Mouse (Mus musculus) right cerebral cortex, postnatal 25 days (tissue): ENCODE measurements around the gene Chn1.

Experiments
- DNase-seq: peaks from one replicate; pipeline ENCODE4 v3.0.0; 2022

Gene Chn1

DNA sequence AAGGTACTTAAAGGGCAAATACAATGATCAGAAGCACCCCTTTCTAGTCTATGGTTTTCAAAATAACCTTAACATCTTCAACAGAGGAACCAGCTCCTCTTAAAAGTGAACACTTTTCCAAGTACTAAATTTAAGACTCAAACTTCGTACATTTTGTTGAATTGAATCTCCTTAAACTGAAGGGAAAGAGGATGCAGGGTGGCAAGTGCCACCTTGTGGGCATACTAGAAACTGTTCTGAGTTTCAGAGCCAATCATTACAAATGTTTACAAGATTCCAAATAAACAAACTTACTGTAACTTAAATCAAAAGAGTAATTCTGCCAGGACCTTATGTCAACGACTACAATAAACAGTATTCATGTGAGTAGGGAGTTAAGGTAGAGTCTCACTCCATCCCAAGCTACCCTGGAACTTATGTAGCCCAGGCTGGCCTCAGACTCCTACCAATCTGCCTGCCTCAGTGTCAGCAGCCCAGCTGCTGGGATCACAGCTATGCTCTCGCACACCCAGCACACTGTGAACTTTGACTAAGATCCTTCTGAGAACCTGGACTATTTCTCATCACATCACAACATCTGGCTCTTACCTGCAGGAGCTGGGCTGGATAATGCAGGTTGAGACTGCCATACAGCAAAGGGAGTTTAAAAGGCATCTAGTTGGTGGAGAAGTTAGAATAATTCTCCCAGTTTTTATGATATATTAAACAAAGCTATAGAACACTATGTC, 29.3 kb downstream of the Chn1 start:
- no peak for DNase-seq

DNA sequence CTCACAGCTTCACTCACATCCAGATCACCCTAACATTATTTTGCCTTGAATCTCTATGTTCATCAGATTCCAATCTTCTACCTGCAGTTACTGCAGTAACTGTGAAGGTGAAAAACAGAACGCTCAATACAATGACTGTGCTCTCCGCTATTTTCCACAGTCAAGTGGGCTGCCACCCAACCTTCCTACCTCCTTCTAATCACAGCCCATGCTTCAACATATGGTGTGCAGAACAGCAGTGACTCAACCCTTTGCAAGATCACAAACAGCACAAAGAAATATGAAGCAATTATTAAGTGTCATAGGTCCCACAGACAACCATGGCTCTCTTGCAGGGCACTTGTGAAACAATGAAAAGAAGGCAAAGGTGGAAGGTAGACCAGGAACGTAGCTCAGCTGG, 33.9 kb downstream of the Chn1 start:
- peak; percentile 21 for DNase-seq

DNA sequence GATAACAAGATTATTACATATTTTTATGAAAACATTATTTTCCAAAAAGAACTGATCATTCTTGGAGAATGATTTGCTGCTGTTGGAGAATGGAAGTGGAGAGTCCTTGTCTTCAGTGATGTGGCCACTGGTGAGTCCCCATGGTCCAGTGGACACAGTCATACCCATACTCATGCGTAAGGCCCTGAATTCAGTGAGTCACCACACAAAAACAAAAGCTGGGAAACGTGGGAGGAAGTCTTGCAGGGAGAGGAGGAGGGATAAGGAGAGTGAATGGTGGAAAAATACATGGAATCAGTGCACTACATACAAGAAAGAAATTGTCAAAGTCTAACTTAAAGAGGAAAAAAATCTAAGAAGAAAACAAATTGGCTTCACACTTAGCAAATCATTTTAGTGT, 47.3 kb downstream of the Chn1 start:
- DNase-seq, result no peak

DNA sequence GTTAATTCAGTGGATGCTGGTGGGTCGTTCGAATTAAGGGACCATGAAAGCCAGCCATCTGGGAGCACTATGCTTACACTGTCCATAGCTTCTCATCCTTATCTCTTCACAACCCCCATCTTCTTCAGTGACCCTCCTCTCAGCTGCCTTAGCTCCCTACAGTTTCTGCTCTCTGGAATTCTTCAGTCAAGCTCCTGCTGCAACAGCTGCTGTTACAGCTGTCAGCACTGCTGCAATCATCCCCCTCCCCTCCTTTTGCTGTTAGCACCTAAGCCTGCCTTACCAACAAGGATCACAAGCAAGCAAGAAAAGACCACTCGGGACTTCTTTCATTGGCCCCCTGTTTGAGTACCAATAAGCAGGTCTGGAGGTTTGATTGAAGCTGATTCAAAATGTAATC, 50.2 kb downstream of the Chn1 start:
- no peak for DNase-seq

DNA sequence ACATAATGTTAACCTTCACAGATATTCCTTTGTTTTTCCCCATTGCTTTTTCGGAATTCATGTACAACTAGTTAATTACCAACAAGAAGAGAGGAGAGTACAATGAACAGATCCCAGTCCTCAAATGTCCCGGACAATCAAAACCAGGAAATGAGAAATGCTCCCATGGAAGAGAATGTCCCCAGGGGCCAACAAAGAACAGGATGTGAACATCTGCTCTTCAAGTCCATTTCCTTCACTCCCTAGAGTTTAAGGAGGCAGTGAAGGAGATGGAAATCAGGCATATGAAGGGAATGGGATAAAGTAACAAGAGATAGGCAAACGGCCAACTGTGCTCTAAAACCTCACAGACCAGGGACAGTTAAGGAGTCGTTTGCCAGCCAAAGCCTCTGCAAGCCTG, 53.3 kb downstream of the Chn1 start:
- no peak for DNase-seq

DNA sequence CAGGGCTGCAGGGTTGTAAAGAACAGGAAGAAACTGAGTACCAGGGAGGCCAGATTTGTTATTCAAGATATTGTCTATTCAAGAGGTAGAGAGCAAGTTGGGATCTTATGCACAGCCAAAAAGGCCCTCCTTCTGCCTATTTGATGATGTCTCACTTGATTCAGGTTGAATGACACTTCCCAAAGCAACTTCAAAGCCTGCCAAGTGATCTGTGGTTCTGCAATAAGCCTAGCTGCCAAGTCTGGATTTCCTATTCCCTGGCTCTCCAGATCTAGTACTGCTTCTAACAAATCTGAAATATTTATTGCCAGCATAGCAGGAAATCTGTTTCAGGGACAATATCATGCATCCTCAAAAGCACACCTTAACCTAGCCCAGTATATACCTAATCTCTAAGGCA, 62.7 kb downstream of the Chn1 start:
- DNase-seq, result no peak

DNA sequence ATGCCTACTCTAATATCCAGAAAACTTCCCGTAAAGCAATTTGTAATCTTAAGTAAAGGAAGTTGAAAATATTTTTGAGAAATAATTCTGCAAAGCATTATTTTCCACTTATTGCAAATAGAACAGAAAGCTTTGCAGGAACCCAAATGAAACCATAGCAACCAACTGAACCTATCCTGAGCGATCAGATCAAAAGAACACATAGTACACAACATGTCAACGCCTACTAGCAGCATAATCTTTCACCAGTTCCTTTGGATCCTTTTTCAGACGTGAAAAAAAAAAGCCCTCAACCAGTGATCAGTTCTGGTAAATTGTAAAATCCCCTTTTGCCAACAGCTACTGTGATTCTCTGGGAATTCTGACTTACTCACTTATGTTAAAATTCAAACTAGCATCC, 82.1 kb downstream of the Chn1 start:
- no peak for DNase-seq

DNA sequence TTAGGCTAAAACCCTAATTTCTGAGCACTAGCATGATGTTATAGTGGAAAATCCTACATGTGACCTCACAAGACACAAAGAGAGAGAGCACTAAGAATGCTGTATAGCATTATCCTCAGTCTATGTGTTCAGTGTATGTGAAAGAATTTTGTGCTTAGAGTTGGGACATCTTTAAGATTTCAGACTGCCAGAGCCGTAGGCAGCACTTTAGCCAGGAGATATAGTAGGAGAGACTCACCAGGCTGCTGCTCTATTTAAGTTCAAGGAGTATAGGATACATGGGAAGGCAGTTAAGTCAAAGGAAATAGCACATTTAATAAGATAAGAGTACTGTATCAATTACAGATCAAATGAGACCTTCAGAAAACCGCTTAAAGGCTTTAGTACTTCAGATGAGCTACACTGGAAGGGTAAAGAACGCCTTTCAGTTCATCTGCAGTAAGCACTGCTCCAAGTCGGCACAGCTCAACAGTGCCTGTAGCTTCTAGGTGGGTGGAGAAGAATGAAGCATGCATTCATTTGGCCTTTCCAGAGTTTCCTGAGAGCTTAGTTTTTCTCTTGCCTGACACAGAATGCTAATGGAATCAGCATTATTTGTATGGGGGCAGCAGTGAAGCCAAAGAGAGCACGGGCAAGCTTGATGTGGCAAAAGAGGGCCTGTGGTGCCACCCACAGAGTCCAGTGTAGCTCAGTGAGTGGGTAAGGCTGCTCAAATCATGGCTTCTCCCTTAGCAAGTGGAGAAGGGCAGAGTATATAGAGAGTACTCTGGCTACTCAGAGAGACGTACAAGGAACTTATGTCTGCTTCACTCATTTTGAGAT, 84.2 kb downstream of the Chn1 start:
- DNase-seq, result no peak

DNA sequence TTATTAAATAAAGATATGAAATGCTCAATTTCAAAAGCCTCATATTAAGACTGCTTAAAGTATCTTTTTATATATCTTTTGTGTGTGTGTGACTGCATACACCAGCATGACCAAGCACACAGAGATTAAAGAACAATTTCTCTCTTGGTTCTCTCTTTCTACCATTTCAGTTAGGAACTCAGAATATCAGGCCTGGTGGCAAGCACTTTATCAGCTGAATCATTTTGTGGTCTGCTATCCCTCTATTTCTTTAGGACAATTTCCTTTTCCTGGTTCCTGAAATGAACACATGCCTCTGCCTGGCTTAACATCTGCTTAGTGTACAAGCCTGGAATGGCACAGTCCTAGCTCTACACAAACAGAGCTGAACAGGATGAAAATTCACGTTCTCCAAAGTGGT, 92.6 kb downstream of the Chn1 start:
- no peak for DNase-seq

DNA sequence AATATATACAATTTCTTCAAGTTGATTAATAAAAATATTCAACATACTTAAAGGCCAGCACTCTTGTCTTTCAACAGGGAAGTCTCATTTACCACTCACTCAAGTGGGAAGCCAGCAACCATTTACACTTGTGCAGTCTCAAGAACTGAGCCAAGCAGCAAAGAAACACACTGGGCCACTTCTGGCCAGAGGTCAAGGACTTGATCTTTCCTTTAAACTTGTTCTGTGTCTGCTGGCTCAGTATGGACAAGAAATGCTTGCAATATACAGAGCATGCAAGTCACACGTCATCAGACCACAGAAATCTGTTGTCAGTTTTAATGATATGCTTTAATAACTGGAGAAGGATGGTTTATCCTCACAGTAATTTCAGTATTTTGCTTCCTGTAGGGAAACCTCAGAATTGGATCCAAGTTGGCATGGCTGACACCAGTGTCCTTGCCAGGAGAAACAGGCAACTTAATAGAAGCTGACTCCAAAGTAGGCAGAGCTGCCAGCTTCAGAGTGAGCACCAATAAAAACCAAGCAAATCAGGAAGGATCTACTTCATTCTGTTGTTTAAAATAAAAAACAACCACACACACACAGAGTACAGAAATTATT, 94.6 kb downstream of the Chn1 start:
- no peak for DNase-seq

DNA sequence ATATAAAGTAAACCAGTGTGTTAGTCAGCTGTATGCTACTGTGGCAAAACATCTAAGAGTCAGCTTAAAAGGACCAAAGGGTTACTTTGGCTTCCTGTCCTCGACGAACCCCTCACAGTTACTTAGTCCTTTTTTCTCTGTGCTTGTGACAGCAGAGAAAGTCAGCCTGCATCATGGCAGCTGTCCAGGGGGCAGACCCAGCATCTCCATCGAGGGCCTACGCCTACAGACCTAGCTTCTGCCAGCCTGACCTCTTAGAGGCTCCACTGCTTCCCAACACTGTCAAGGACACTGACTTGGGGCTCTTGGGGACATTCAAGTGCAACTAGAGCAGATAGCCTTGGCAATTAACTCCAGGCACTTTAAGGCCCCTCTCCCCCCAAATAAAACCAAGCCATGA, 106.5 kb downstream of the Chn1 start:
- no peak for DNase-seq

DNA sequence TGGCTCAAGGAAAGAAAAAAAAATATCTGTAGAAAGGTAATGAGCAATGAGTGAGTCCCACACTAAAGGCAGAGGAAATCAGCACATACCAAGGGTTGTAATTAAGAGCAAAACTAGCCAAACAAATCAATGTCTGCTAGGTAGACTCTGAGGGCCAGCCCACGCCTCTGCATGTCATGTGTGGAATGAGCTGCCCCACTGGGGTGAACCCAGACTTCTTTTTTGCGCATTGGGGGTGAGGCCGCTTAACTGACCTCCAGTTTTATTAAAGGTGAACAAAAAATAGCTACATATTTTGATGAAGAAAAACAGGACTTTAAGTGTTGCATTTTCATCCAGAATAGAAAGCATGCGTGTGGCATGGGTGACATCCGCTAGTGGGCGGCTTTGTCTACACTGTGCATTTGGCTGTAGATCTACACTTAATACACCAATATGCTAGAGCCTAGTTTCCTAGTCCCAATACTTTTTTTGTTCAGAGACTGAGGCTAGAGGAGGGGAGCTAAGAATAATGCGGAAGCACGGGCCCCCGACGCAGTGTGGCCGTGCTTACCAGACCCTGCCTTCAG, 114.5 kb downstream of the Chn1 start:
- DNase-seq, result no peak

DNA sequence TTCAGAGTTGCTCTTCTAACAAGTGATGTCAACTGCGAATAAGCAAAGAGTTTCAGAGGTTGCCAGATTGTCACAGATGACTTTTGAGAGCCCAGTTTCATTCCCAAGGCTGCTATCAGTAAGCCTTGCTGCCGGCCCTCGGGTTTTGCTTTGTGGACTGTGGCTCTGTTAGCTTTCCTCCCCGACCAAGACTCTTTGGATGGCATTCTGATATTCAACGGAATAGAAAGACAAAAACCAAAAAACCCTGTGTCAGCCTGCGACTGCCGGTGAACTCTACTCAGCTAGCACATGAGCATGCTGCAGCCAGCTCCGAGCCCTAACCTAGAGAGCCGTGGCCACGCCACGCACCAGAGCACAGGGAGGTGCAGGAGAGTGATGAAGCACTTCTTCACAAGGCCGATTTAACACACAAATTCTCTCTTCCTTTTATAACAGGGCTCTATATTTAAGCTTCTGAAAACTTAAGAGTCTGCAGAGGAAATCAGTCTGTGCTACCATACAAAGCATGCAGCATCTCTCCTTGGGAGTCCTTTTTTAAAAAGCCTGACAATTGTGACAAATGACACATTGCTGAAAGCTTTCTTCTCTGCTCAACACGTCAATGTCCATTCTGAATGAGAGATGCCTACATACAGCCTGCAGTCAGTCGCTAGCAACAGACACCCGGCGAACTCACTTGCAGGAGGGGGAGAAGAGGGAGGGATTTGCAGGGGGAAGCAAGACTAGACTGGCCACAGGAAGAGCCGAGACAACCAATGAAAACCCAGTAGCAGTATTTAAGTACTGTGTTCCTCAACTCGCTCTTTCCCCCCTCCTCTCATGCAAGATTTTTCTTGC, 115.2 kb downstream of the Chn1 start:
- DNase-seq, result peak; percentile 80

DNA sequence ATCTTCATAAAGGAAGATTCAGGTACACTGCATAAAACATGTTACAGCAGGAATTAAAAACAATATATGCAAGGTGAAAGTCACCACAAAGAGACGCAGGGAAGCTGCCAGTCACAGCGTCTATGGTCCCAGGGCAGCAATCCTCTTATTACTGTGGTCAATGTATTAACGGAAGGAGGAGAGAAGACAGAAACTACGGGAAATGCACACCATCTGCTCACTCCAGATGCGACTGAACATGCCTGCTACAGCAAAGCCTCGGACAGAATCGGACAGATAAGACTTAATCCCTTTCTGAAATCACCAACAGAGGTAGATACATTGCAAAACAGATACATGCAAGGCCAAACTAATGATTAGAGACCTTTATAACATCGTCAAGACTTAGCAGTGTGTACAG, 116.1 kb downstream of the Chn1 start:
- DNase-seq, result no peak

DNA sequence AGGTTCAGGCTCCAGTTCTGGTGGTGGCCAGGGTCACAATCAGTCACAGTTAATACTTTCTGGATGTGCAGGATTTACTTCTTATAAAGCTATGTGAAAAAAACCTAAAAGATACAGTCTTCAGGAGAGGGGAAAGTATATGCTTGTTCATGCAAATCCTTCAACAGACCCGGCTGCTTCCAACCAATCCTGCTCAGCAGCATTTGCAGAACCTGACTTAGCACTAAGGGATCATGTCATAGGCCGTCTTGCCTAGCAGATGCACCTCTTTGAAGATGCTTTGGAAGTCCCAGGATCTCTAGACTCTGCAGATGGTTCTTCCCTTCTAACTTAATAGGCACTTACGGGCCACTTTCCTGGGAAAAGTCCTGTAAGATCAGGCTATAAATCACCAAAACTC, 117.2 kb downstream of the Chn1 start:
- DNase-seq, result no peak

DNA sequence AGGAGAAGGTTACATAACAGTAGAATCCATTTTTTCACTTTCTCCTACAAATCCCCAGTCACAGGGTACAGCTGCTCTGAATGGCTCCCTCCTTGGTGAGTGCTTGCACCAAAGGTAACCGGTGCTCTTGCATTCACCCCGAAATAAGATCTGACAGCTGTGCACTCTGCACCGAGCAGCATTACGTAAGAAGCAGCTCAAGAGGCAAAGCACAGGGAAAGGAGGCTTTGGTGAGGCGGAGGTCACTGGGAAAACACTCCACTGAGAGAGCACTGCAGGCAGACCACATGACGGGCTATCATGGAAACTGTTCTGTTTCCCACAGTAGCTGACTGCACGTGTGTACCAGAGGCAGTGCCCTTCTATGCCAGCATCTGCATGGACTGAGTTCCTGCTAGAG, 118.0 kb downstream of the Chn1 start:
- DNase-seq, result peak; percentile 66

DNA sequence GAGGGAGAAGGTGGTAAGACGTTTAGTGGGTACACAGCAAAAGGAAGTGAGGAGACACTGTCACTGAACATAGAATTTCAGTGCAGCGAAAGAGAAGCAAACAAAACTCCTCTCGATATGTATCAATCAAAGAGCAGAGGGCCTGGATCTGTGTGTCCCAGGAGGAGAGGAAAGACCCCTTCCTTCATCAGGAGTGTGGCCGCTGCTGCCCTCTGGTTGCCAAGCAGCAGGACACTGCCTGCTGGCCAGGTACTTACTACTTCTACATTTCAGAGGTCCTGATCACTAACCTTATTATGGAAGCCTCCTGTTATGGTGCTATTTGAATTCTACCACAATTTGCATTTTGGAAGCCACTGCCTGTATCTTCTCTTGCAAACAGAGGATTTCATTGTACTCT, 119.5 kb downstream of the Chn1 start:
- no peak for DNase-seq

DNA sequence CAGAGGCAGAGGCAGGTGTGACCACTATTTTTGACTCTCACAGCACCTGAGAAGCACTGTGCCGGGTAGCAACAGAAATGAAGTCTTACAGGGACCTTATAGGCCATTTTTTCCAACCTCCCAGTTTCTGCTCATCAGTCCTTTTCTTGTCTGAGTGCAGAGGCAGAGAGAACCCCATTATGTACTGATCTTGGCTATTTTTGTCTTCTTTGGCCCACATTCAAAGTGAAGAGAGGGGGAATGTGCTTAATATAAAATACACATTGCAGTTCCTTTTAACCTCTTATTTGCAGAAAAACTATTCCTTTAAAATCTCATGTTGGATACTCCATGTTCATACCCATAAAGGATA, 120.3 kb downstream of the Chn1 start:
- no peak for DNase-seq

DNA sequence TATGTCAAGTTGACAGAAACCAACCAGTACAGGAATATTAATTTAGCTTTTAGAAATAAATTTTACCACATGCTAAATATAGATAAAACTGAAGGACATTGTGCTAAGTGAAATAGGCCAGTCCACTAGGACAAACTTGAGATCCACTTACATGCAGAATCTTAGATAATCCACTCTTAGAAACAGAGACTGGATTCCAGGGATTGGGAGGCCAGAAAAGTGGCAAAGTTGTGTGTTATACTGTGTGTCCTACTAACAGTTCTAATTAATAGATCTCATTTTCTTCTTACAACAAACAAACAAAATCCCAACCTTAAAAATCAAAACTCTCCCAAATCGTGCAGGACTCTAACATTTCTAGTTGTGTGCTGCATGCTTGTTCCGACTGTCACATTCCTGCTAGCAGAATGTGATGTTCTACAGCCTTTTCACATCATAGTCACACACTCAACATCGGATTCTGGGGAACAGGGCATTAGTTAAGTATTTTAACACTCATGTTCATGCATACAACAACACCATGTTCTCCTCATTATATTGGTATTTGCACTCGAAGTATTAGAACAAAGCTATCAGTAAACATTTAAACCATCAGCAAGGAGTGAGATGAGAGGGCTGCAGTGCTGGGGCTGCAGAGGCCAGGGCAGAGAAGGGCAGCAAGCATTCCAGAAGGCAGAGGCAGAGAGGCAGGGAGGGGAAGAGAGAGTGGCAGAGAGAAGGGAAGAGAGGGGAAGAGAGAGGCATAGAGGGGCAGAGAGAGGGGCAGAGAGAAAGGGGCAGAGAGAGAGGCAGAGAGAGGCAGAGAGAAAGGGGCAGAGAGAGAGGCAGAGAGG, 120.9 kb downstream of the Chn1 start:
- no peak for DNase-seq

DNA sequence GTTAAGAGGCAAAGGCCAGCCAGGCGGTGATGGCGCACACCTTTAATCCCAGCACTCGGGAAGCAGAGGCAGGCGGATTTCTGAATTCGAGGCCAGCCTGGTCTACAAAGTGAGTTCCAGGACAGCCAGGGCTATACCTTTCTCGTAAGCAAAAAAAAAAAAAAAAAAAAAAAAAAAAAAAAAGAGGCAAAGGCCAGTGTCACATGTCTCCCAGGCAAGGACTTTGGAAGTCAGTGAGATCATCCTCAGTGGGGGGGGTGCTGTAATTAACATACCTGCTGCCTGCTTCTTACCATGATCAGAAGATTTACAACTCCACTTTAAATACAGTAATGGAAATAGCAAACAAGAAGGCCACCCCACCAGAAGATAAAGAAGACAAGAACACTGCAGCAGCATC, 137.5 kb downstream of the Chn1 start:
- no peak for DNase-seq

DNA sequence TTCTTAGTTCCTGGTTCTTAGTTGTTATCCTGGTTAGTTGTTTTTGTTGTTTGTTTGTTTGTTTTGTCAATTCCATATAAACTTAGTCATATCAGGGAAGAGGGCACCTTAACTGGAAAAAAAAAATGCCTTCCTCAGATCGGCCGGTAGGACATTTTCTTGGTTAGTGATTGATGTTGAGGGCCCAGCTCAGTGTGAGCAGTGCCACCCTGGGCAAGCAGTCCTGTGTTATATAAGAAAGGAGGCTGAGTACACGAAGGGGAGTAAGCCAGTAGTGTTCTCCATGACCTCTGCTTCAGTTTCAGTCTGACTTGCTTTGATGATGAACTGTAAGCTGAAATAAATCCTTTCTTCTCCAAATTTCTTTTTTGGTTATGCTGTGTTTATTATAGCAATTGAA, 138.8 kb downstream of the Chn1 start:
- no peak for DNase-seq

DNA sequence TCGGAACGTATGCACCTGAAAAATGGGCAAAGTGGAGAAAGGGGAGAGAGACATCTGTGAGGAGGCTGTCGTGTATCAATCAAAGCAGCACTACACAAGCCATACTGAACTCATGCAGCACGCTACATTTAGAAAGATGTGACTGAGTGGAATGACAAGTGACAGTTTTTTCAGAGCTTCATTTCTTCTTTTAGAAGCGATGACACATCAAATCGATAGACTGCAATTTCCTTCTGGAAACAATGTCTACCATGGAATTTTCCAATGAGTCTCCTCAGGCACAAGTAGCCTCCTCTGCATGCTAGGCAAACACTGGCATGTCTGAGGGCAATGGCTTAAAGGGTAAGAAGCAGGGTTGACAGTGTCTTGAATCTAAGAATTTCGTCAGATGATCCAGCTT, 143.3 kb downstream of the Chn1 start:
- no peak for DNase-seq
